Mouse (Mus musculus) heart, adult 2 months (tissue): ENCODE results near the gene Capzb.

Experiments used
- CTCF ChIP-seq: fragments of 200-600 bp; IDR thresholded peaks from 2 replicates; pipeline ENCODE4 v1.8.1; 2022; ENCODE audit warnings: antibody characterized with exemption, mild to moderate bottlenecking, moderate library complexity
- POLR2A ChIP-seq: fragments of 200-500 bp; IDR thresholded peaks from 2 replicates; pipeline ENCODE4 v1.6.1; 2011; ENCODE audit warnings: mild to moderate bottlenecking, low read depth, low read length, control low read depth; ENCODE audit not compliant: insufficient read depth

- TF ChIP-seq CTCF: no peak
- TF ChIP-seq POLR2A: no peak
These were observed 81.9 kb downstream of the Capzb start for GRCm38 (mm10) chr4:139274573-139274972.
